Mouse (Mus musculus) embryo, embryonic 11.5 days (tissue): ENCODE measurements around the gene Cyp2c50.
"Not testable (repeated sequence)": the region's sequence is repeated elsewhere in the genome, so short reads cannot be mapped to it uniquely, and the experiment has no call there.

ENCODE experiments used
- DNase-seq: peaks from one replicate; pipeline ENCODE4 v3.0.0-alpha.2; 2012; ENCODE audit warnings: low read depth, low spot score

Cyp2c50 gene

DNA sequence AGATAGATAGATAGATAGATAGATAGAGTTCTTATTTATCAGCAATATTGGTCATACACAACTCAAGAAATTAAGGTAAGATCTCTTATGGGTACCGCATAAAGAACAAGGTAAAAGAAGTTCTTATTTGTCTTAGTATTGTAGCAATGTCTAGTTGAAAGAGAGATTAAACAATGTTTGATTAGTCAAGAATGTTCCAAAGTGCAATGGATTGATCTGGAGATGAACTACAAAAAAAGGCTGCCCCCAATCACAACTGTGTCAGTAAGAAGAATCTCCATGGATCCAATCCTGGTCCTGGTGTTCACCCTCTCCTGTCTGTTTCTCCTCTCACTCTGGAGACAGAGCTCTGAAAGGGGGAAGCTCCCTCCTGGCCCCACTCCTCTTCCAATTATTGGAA, at the start of gene Cyp2c50:
Gene Cyp2c50 (plus strand): TSS at position 268 of the 400 bp plus-strand sequence.
- DNase-seq, result not testable (repeated sequence)

GRCm38 (mm10) chr19:40073701-40074100, 15.8 kb upstream of the Cyp2c50 start, which contains the start of gene Cyp2c54:
TSS of gene Cyp2c54 (minus strand) at chr19:40073827.
- DNase-seq, result no peak

DNA sequence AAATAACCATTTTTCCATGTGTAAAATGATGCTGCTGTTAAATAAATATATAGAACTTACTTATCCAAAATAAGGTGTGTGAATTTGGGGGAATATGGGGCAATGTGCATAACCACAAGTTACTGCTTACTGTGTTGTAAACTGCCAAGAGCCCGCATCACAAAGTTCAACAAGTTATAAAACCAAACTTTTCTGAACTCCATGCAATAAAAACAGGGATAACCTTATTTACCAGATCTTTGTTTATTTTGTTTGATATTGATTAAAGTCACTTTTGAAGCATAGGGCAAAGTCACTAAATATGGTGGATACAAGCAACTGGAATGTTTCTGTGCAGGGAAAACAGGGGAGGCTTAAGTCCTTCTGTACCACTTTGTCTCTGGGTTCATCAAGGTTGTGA, 1.1 kb upstream of the Cyp2c50 start:
- no peak for DNase-seq

DNA sequence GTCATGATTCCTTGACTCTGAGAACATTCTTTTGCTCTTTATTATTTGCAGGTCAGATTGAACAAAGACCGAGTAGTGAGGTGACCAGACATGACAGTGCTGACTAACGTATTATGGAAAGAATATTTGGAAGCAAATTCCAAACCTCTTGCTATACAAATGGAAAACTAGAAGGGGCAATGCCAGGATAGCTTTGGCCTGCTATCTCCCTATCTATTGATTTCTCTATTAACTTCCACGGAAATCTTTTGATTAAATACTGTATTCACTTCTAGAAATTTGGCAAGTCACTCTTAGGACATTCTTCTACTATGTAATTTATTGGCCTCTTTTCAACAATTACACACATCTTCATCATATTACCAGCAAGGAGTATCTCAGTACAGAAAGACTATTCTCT, 1.6 kb downstream of the Cyp2c50 start:
- DNase-seq, result no peak

GRCm38 (mm10) chr19:40119624-40120023, 30.1 kb downstream of the Cyp2c50 start:
- DNase-seq, result not testable (repeated sequence)

GRCm38 (mm10) chr19:40125165-40125564, 35.7 kb downstream of the Cyp2c50 start:
- DNase-seq, result not testable (repeated sequence)

- not testable (repeated sequence) for DNase-seq
These were observed 37.5 kb downstream of the Cyp2c50 start for GRCm38 (mm10) chr19:40126996-40127395.
